Mouse (Mus musculus) stomach, embryonic 14.5 days (tissue): Measurements from ENCODE around the gene Rab29. TPM values are rescaled to one million over a fixed set of nuclear protein-coding genes. Genes with fewer than 3 reads are reported as not detected.
"Not testable (repeated sequence)": the region's sequence is repeated elsewhere in the genome, so short reads cannot be mapped to it uniquely, and the experiment has no call there.

Experiments
- ATAC-seq: fragments of 200-750 bp; cut with Nextera tagmentation; 2 replicates; pipeline ENCODE4 v1.8.0; 2017; ENCODE audit warnings: low read depth, moderate TSS enrichment; ENCODE audit not compliant: insufficient number of reproducible peaks, insufficient read depth, low FRiP score
- H3K27ac ChIP-seq: fragments of 300-500 bp; sonication (generic); 2 replicates; pipeline ENCODE4 v1.5.1; 2014; ENCODE audit warnings: mild to moderate bottlenecking, low read length, moderate library complexity, mixed read lengths
- H3K27me3 ChIP-seq: fragments of 300-500 bp; sonication (generic); 2 replicates; pipeline ENCODE4 v1.6.1; 2014; ENCODE audit warnings: low read length, control low read depth, mixed read lengths; ENCODE audit not compliant: control insufficient read depth, insufficient read depth
- H3K36me3 ChIP-seq: fragments of 300-500 bp; sonication (generic); 2 replicates; pipeline ENCODE4 v1.6.1; 2014; ENCODE audit warnings: mild to moderate bottlenecking, control low read depth, low read length, moderate library complexity, mixed read lengths; ENCODE audit not compliant: control insufficient read depth, insufficient read depth
- H3K4me1 ChIP-seq: fragments of 300-500 bp; sonication (generic); 2 replicates; pipeline ENCODE4 v1.6.1; 2014; ENCODE audit warnings: low read length, control low read depth, mixed read lengths; ENCODE audit not compliant: control insufficient read depth, insufficient read depth
- H3K4me2 ChIP-seq: fragments of 300-500 bp; sonication (generic); replicated peaks from 2 replicates; pipeline ENCODE4 v1.6.1; 2014; ENCODE audit warnings: low read depth, low read length, control low read depth
- H3K4me3 ChIP-seq: fragments of 300-500 bp; sonication (generic); 2 replicates; pipeline ENCODE4 v1.5.1; 2014; ENCODE audit warnings: low read depth, low read length, control low read depth
- H3K9ac ChIP-seq: fragments of 300-500 bp; sonication (generic); replicated peaks from 2 replicates; pipeline ENCODE4 v1.6.1; 2014; ENCODE audit warnings: low read depth, mild to moderate bottlenecking, control low read depth, low read length, moderate library complexity, mixed read lengths
- H3K9me3 ChIP-seq: fragments of 300-500 bp; sonication (generic); 2 replicates; pipeline ENCODE4 v1.6.1; 2016; ENCODE audit warnings: low read depth, low read length, control low read depth; ENCODE audit not compliant: control insufficient read depth
- WGBS: fragments of 180-500 bp; shearing (Covaris S2); extraction: QIAGEN DNeasy Blood & Tissue Kit; methylation state at CpG from one replicate; pipeline ENCODE4 v1.1.7; 2014; 5-methylcytosine and 5-hydroxymethylcytosine counted together
- polyA plus RNA-seq: library from polyadenylated mRNA; unstranded; fragments of >200 nt; fragmentation: Nextera tagmentation; extraction: Ambion mirVana; gene quantifications from 2 replicates; pipeline ENCODE4 v1.2.1, GENCODE M21; 2014

Gene Rab29
- 20.9 and 24.6 TPM in 2 replicates for polyA plus RNA-seq

DNA sequence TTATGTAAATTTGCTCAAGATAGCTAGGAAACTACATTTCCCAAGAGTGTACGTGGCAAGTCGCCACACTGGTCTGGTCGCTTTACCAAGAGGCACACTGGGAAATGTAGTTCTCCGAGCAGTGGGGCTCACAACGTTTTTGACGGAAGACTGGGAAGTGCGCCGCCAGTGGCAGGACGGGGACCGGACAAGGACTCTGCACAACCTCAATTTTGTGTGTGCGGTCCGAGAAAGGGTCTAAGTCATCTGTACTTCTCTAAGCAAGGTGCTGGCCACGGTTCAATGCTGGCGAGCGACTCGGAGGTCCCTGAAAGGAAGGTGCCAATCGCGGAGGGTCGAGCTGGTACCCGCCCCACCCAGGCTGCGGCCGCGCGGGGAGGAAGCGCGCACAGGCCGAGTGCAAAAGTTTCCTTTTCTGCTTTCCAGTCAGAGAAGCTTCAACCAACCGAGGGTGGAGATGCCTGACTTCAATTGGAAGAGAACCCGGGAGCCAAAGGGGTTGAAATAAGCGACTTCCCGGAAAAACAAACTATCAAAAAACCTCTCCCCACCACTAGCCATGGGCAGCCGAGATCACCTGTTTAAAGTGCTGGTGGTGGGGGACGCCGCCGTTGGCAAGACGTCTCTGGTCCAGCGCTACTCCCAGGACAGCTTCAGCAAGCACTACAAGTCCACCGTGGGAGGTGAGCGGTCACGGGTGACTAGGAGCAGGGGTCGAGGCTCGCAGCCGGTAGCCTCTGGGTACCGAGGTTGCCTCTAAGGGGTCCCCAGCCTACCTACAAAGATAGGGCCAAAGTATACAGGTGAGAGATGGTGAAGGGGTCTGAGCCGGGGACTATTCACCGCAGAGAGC, at the start of gene Rab29:
Rab29 (plus strand) TSS at position 132 of the 853 bp plus-strand sequence.
- ATAC-seq = peak; percentile 93
- WGBS = under 1% methylated on average over 46 of the region's 46 CpGs

DNA sequence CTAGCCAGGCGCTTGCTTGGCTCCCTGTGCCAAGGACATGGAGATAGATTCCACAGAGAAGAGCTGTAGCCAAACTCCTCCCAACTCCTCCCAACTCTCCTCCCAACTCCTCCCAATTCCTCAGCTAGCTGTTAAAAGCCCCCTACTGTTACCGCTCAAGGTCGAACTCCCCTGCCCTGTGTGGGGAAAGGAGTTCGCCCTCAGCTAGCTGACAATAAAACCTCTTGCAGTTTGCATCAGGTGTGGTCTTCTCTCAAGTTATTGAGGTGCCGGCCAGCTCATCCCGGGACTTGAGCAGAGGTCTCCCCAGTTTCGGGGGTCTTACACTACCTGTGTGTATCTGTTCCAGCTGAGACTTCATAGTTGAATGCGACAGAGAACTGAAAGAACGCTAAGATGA, 46.7 kb upstream of the Rab29 start:
- not testable (repeated sequence) for H3K9ac ChIP-seq, ATAC-seq, H3K9me3 ChIP-seq, H3K4me3 ChIP-seq, H3K27me3 ChIP-seq, H3K4me2 ChIP-seq, H3K27ac ChIP-seq, H3K4me1 ChIP-seq, H3K36me3 ChIP-seq
- WGBS = 75% methylated on average over 8 of the region's 9 CpGs

More for the DNA sequence above, at the start of gene Rab29:
- peak within 1 kb of the TSS; percentile 41 for H3K9ac ChIP-seq
- H3K27me3 ChIP-seq = no peaks in the 10 kb centered on the region
- no peak within 1 kb of the TSS for H3K27ac ChIP-seq
- H3K4me1 ChIP-seq = no peaks in the 10 kb centered on the region
- no peaks in the 10 kb centered on the region for H3K36me3 ChIP-seq
- H3K4me2 ChIP-seq = peak within 1 kb of the TSS; percentile 69
- H3K4me3 ChIP-seq = peak within 1 kb of the TSS; percentile 52
- H3K9me3 ChIP-seq = no peaks in the 10 kb centered on the region

DNA sequence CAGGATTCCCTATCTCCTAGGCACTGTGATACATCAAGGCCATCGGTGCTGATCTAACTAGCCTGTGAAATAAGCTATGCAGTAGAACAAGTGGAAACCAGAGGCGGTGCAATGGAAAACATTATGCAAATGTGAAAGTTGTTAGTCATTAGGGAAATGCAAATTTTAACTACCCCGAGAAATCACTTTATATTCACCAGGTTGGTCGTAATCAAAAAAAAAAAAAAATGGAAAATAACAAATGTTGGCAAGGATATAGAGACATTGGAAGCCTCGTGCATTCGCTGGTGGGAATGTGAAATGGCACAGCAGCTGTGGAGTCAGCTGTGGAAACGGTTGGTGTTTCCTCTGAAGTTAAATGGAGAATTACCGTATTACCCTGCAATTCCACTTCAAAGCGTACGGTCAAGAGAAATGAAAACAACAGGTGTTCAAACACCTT, 46.1 kb upstream of the Rab29 start:
- Histone ChIP-seq H3K9ac (no peak overlapping the region), H3K9me3 (no peaks in the 10 kb centered on the region), H3K27me3 (no peaks in the 10 kb centered on the region), H3K4me3 (no peak overlapping the region), H3K4me2 (no peak overlapping the region), H3K27ac (no peak overlapping the region), H3K4me1 (no peaks in the 10 kb centered on the region), H3K36me3 (no peaks in the 10 kb centered on the region)
- ATAC-seq = no peak
- WGBS = 74% methylated on average over 10 of the region's 10 CpGs

DNA sequence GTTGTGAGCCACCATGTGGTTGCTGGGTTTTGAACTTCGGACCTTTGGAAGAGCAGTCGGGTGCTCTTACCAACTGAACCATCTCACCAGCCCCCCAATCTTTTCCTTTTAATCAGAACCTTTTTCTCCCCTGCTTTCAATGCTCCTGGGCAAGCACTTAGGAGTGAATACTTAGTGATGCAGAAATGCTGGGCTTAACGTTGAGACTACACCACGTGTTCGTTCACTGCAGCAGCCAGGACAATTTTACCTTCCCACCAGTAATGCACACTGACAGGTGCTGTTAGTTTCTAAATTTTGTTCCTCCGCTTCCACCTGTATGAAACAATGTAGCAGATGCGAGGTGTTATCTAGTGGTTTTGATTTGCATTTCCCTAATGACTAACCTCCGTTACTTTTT, 44.7 kb upstream of the Rab29 start:
- WGBS = 78% methylated on average over 8 of the region's 8 CpGs
- Histone ChIP-seq H3K4me2 (no peak overlapping the region), H3K27me3 (no peaks in the 10 kb centered on the region), H3K36me3 (no peaks in the 10 kb centered on the region), H3K4me1 (no peaks in the 10 kb centered on the region; the same call in 1 of the 2 replicates), H3K4me3 (no peak overlapping the region), H3K9me3 (no peaks in the 10 kb centered on the region), H3K27ac (no peak overlapping the region), H3K9ac (no peak overlapping the region)
- ATAC-seq = no peak

DNA sequence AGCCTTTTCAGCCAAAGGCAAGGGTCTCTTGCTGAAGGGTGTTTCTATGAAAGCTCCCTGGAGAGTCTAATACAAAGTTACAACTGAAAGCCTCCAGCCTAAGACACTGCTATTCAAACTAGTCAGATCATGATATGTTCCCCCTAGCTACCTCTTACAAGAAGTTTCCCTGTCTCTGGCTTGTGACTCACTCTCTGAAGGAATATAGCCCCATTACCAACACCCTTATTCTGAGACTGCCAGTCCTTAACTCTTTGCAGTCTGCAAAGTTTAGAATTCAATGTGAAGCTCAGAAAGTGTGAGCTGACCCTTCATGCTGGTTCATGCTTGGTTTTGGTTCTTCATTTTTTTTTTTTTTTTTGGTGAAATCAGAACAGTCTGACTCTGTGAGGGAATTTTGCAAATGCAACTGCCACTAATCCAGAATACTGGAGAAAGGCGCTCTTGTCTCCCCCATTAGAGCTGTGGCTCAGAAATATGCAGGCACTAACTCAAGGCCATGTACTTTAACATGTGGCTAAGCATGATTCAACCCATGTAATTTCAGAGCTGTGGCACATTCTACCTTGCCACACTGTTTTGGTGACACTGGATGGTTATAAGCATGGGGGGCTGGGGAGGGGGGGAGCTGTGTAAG, 44.0 kb upstream of the Rab29 start:
- Histone ChIP-seq H3K27ac (no peak overlapping the region), H3K36me3 (no peaks in the 10 kb centered on the region), H3K4me2 (no peak overlapping the region), H3K4me3 (no peak overlapping the region), H3K9me3 (no peaks in the 10 kb centered on the region), H3K4me1 (no peaks in the 10 kb centered on the region; the same call in 1 of the 2 replicates), H3K9ac (no peak overlapping the region), H3K27me3 (no peaks in the 10 kb centered on the region)
- ATAC-seq = no peak
- 86% methylated on average over 1 of the region's 1 CpGs for WGBS

DNA sequence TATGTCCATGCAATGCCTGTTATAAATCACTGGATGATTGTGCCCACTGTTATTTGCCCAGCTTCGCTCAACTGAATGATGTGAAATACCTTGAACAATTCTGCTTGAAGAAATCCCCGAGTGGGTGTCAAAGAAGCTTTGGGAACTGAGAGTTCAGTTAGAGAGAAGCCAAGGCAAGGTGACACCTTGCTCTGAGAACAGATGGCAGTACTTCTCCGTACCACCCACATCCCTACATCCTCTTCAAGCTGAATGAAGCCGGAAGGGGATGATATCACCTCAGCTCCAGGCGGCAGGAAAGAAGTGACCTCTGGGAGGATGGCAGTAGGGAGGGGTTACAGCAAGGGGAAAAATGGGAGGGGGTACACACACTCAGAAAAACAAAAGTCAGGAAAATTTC, 43.5 kb upstream of the Rab29 start:
- 39% methylated on average over 5 of the region's 5 CpGs for WGBS
- ATAC-seq = no peak
- Histone ChIP-seq H3K4me1 (no peaks in the 10 kb centered on the region; the same call in 1 of the 2 replicates), H3K4me2 (no peak overlapping the region), H3K9me3 (no peaks in the 10 kb centered on the region), H3K27me3 (no peaks in the 10 kb centered on the region), H3K27ac (no peak overlapping the region), H3K36me3 (no peaks in the 10 kb centered on the region), H3K9ac (no peak overlapping the region), H3K4me3 (no peak overlapping the region)

DNA sequence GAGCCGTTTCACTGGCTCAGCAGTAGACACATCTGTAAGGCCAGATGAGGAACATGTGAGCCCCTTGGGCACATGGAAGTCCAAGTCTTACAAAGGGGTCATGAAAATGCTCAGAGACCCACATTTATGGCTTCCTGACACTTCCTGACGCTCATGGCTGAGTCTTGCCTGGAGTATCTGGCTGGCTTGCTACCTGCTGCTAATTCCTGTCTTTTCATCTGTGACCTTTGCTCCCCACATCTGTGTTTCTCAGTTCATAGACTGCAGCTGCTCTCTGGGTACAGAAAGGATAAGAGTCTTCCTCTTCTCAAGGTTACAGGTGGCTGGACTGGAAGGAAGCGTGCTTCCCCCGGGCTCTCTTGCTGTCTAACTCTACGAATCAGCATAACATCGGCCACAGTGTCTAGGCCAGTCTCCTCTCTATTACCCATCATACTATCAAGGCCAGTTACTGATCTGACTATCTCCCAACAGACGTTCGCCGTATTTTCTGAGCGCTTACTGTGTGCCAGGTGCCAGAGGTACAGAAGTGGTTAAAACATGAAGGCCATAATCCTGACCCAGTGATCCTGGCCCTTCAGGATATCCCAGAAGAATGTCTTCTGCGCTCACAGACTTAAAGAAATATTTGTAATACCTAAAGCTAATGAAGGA, 42.4 kb upstream of the Rab29 start:
- Histone ChIP-seq H3K9me3 (no peaks in the 10 kb centered on the region), H3K36me3 (no peaks in the 10 kb centered on the region), H3K9ac (no peak overlapping the region), H3K4me2 (no peak overlapping the region), H3K27ac (no peak overlapping the region), H3K27me3 (no peaks in the 10 kb centered on the region), H3K4me1 (peaks cover 10% of the 10 kb centered on the region), H3K4me3 (no peak overlapping the region)
- 86% methylated on average over 11 of the region's 11 CpGs for WGBS
- ATAC-seq = no peak

DNA sequence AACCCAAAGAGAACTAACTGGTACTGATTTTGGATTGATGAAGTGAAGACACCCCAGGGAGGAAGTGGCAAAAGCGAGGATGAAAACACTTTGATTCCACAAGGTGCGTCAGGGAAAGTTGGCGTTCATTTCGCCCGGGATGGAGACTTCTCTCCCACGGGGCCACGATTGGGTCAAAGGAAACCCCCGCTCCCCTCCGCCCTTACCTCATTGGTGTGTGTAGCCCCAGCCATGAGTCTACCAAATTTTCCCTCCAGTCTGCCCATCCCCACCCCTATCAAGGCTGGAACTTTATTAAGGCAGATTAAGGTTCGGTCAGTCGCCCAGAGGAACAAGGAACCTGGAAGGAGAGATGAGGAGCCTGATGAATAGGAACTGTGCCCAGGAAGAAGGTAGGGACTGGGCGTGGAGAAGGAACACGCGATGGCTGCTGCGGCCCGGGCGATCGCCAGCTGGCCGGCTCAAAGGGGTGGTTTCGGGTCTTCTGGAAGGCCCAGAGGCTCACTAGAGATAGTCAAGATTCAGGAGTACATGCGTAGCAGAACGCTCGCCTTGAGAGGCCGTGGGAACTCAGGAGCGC, 39.7 kb upstream of the Rab29 start, which contains the start of gene Slc41a1:
Slc41a1 (plus strand) TSS at position 287 of the 580 bp plus-strand sequence.
- Histone ChIP-seq H3K27ac (peak within 1 kb of the TSS; percentile 63; the same call in 1 of the 2 replicates), H3K4me3 (peak within 1 kb of the TSS; percentile 82), H3K4me1 (peaks cover 10% of the 10 kb centered on the region), H3K36me3 (peaks cover 9% of the 10 kb centered on the region), H3K4me2 (peak within 1 kb of the TSS; percentile 86), H3K9me3 (no peaks in the 10 kb centered on the region), H3K27me3 (no peaks in the 10 kb centered on the region), H3K9ac (peak within 1 kb of the TSS; percentile 61)
- peak; percentile 43 for ATAC-seq
- WGBS = 3% methylated on average over 25 of the region's 25 CpGs
